Mouse (Mus musculus) embryo, embryonic 9.5 days (tissue): ENCODE results near the gene Egfr.
A peak's percentile ranks its signal among the peaks of the same experiment; 100 is the strongest.

Experiments used
- DNase-seq: peaks from one replicate; pipeline ENCODE4 v3.0.0-alpha.2; 2017; ENCODE audit errors: extremely low spot score

Gene Egfr

DNA sequence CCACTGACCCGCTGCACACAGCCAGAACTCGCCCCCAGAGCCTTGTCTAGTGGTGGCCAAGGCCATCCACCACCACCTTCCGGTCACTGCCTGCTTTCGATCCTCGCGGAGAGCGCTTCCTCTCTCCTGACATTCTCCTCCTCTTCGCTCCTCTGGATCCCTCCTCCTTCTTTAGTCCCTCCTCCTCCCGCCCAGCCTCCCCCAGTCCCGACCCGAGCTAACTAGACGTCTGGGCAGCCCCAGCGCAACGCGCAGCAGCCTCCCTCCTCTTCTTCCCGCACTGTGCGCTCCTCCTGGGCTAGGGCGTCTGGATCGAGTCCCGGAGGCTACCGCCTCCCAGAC is at the start of gene Egfr:
Egfr (plus strand) TSS at position 197 of the 342 bp plus-strand sequence.
- peak; percentile 75 for DNase-seq

GRCm38 (mm10) chr11:16703221-16703620 is 48.8 kb upstream of the Egfr start:
- no peak for DNase-seq

- no peak for DNase-seq
These were observed 16.8 kb upstream of the Egfr start for GRCm38 (mm10) chr11:16735083-16735644.

DNA sequence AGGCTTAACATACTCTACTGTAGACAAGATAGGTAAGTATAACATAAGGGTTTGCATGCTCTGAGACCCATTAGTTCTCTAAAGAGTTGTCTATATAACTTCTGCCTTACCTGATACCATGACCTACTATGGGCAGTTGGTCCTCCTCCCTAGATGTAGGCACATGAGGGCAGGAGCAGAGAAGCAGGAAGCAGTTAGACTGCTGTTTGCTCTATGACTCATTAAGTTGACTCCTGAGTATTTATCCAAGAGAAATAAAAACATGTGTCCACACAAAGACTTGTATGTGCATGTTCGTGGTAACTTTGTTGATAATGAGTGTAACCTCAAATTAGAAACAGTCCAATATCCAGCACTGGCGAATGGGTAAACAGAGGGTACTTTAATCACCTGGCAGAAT is 14.7 kb upstream of the Egfr start:
- DNase-seq: no peak

DNA sequence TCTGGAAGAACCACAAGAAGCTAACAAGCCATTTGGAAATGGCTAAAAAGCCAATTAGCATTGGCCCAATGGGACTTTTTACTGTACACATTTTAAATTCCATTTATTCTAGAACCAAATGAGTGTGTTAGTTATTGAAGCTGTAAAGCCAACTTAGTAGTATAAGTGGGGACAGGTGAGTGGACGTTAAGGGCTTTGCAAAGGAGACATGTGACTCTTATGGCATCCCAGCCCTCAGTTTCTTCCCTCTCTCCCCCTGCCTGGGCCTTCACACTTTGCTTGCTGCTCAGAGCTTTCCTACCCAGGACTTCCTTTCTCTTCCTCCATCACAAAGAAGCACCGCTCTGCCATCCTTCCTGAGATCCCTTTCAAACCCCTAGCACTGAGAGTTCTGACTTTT is 13.3 kb upstream of the Egfr start:
- DNase-seq: no peak

DNA sequence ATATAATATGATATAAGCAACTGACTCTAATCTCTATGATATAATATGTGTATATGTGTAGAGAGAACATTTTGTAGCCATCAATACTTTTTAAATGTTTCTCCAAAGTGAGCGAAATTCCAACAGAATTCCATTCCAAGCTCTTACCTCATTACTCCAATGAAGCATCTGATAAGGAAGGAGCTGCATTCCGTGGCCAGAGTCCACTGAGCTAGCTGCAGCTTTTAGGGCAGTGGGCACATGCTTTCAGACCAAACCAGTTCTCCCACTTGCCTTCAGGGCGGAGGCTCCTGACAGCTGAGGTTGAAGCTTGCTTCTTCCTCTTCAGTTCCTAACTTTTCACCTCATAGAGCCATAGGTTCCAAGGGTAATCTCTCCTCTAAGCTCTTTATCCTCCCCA is 12.8 kb upstream of the Egfr start:
- DNase-seq: no peak

DNA sequence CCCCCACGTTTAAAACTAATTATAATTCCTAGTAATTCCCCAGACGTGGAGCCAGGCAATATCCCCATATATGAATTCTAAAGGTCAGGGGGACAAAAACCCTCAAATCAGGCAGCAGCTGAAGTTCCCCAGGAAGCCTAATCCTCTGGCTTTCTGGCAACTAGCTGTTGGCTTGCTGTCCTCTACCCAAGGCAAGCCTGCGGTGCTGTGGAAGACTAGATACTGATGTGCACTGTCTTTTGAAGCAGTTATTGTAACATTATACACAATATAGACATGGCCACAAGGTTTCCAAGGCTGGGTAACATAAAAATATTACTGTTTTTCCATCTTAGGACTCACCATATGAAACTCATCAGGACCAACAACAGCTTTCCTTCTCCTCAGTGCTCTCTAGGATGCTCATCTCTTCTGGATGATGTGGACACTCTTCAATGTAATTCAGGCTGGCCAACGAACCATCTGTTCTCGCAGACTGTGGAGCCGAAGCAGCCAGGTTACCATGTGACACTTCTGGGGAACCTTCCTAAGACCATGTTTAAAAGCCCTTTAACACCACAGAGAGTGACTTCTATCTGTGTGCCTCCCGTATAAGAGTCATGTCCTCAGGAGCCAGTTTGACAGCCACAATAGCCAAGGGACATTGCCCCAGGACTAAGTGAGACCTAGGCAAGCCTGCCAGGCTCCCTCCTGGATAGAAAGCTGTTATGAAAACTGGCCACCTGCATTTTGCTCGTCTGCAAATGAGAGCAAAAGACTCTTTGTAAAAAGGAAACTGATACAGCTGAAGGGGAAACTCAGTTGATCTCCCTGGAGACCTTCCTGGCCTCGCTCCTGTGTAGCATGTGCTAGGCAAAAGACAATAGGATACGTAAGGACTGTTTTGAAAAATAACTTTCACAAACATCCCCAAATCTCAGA is 11.1 kb upstream of the Egfr start:
- DNase-seq: no peak

- no peak for DNase-seq
These were observed 9.8 kb upstream of the Egfr start for GRCm38 (mm10) chr11:16742251-16742650.

DNA sequence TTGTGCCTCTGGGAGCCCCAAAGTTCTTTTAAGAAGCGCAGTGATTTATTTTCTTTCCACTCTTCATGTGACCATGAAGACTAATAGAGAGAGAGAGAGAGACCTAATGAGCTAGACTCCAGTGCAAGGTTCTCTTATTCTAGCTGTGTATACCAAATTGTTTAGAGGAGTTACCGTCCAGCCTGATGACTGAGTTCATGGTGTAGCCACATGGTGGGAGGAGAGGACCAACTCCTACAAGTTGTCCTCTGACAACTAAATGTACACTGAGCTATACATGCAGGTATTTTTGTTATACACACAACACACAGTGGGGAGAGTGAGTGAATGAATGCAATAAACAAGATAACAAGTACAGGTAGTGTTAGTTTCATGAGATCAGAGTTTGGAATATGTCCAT is 9.2 kb upstream of the Egfr start:
- DNase-seq: no peak

DNA sequence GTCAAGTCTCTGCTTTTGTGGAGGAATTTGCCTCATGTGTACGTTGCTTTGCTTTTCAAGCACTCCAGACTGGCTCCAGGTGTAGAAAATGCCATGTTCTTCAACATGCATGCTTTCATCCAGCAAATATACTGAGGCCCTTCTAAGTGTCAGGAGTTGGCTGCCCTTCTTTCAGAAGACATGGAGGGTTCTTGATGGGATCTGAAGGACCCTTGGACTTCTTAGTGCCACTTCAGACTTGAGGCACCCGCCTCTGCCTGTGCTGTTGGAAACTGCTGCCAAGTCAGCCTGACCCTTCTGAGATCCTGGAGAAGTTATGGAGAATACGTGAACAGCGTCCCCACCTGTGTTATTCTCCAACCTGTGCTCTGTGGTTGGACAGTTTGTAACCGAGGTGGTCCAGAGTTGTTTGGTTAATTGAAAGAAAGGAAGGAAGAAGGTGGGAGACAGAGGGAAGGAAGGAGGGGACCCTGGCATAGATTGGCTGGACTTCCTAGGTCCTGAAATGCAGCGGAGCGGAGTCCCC is 483 bp upstream of the Egfr start:
- DNase-seq: no peak

DNA sequence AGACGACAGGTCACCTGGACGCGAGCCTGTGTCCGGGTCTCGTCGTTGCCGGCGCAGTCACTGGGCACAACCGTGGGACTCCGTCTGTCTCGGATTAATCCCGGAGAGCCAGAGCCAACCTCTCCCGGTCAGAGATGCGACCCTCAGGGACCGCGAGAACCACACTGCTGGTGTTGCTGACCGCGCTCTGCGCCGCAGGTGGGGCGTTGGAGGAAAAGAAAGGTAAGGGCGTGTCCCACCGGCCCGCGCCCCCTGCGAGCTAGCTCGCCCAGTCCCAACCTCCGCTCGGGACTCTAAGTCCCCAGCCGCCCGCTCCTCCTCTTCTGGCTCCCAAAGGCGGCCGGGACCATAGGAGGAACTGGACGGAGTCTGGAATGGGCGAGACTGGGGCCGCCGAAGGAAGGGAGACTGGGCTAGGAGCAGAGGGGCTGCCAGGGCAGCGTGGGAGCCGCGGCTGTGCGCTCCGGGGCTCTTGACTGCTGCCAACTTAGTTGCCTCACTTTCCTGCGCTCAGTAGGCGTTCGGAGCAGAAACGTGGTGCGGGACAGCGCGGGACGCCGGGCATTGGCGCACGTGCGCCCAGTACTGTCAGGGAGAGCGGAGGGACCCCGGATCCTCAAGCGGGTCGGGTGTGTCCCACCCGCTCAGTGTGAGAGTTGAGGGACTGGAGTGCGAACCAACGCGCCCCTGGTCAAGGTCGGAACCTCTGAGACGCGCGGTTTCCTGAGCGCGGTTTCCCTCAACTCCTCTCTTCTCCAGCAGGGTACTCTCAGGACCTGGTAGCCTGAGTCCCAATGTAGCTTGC is 548 bp downstream of the Egfr start:
- no peak for DNase-seq

GRCm38 (mm10) chr11:16753154-16754040 is 1.4 kb downstream of the Egfr start:
- no peak for DNase-seq

GRCm38 (mm10) chr11:16759930-16760329 is 7.9 kb downstream of the Egfr start:
- no peak for DNase-seq

GRCm38 (mm10) chr11:16761184-16761583 is 9.2 kb downstream of the Egfr start:
- no peak for DNase-seq

DNA sequence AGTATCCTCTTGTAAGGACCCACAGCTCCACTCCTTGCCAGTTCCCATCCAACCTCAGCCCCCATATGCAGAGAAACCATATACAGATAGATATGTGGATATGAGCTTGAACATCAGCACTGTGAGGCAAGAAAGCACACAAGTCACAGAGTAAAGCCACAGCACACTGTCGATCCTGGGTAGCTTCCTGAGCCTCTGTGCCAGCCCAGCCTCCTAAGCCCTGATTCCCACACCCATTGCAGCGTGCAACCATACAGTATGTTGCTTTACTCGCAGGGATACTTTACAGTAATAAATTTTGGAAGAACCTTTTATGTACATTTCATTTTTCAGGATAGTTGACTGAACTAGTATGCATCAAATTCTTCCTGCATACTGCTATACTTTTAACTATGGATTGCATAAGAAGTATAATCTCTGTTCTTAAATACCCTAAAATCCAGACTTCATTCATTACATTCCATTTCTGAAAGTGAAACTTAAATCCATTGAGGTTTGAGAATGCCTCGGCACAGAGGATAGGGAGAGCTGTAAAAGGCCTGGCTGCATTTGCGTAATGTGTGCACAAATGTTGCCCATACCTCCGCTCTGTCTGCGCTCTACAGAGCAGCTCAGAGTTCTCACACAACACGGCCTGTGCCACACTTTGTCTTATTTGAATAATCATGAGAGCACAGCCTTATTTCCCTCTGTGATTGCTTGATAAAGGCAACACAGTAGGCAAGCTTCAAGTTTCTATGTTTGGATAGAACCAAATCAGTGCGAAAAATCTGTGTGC is 14.2 kb downstream of the Egfr start:
- no peak for DNase-seq

DNA sequence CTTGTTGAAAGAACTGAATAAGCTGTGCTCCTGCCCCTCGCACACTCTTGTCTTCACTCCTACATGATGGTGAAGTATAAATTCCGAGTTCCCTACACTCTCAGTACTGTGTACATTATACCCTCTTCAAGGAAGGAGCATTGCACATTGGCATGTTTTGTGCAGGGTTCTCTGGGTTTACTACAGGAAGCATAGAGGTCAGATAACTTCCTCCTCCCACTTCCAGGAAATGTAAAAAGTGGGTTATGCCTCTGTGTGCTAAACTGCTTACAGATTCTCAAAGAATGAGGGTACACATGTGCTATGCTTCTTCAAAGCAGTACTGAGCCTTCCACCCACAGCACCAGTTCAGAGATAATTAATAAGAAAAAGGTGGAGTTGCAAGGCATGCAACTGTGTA is 16.0 kb downstream of the Egfr start:
- DNase-seq: no peak

- no peak for DNase-seq
These were observed 17.3 kb downstream of the Egfr start for GRCm38 (mm10) chr11:16769276-16769675.

- no peak for DNase-seq
These were observed 17.8 kb downstream of the Egfr start for GRCm38 (mm10) chr11:16769709-16770303.

GRCm38 (mm10) chr11:16770966-16771365 is 19.0 kb downstream of the Egfr start:
- DNase-seq: no peak

- no peak for DNase-seq
These were observed 20.7 kb downstream of the Egfr start for GRCm38 (mm10) chr11:16772717-16773116.
